Mouse (Mus musculus) urinary bladder, postnatal 0 days (tissue): ENCODE results near the gene Paxx. TPM values are rescaled to one million over a fixed set of nuclear protein-coding genes. Genes with fewer than 3 reads are reported as not detected.

Experiments used
- microRNA-seq: library from miRNA; unstranded; fragments of <30 nt; microRNA quantifications from one replicate; pipeline ENCODE4, GENCODE M21; 2016
- polyA plus RNA-seq: library from polyadenylated mRNA; unstranded; fragments of >200 nt; fragmentation: Nextera tagmentation; extraction: Ambion mirVana; gene quantifications from 2 replicates; pipeline ENCODE4 v1.2.1, GENCODE M21; 2015

Paxx gene
- polyA plus RNA-seq = 34.9 and 35.2 TPM in 2 replicates

DNA sequence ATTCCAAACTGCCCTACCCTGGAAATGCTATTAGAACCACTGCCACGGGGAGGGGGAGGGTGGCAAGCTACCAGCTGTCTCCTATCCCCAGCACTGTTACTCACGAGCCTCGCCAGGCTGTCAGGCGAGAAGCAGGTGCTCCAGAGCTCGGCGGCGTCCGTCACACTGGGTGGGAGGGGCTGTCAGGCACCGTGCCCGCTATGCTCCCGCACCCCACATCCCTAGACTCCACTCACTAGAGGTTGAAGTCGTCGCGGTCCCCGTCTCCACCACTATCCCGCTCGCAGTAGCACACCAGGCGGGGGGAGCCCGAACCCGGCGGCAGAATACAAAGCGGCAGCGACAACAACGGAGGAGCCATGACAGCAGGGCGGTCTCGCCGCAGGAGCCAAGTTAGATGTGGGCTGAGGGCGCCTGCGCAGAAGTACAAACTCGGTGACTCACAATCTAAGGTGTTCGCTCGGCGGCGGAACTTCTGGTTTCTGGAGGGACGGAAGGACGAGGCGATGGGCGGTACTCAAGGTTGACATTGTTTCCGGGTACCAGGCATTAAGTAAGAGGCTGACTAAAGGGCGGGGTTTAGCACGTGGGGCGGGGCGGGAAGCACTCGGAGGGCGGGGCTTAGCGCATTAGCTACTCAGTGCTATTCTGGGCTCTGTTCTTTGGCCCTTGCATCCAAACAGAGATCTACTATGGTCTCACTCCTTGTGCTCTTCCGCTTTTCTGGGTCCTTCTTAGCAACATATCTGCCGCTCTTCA lies at the start of gene Paxx:
Paxx (minus strand) TSS at position 544 of the 759 bp plus-strand sequence.

DNA sequence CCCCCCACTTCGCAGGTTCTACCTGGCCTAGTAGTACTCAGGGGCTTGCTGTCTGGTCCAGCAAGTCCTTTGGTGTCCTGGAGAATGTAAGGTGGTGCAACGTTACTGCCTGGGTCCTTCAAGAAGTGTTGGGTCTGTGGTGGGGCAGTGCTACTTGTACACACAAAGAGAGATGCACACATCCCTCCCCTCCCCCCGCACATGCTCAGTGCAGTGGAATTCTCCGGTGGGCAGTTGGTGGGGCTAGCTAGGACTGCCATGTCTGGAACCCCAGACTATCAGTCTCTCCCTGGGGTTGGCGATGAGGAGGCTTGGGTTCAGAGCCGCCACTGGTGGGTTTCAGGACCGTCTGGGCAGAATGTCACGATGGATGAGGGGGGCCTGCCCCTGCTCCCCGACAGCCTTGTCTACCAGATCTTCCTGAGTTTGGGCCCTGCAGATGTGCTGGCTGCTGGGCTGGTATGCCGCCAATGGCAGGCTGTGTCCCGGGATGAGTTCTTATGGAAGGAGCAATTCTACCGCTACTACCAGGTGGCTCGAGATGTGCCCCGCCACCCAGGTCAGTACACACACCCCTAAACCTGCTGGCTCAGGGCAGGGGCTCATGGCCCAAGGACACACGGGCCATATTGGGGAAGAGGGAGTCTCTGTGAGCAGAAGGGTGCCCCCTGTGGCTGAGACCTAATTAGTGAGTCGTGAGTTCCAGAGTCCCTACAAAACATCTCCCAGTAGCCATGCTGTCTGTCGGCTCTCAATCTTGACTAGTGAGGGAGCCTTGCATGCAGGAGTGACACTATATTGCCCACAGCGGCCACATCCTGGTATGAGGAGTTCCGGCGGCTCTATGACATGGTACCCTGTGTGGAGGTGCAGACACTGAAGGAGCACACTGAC lies 40.9 kb upstream of the Paxx start, which contains the start of gene C8g:
C8g (minus strand) TSS at position 127 of the 894 bp plus-strand sequence.

GRCm38 (mm10) chr2:25500576-25501405 lies 39.9 kb upstream of the Paxx start, which contains the start of gene Fbxw5:
Fbxw5 (plus strand) TSS chr2:25500750.

GRCm38 (mm10) chr2:25493476-25493961 lies 32.6 kb upstream of the Paxx start, which contains the start of gene Lcn12:
Lcn12 (minus strand) TSS chr2:25493911.

GRCm38 (mm10) chr2:25469969-25470368 lies 9.1 kb upstream of the Paxx start, which contains the start of gene Ptgds:
Ptgds (minus strand) TSS chr2:25470046.

DNA sequence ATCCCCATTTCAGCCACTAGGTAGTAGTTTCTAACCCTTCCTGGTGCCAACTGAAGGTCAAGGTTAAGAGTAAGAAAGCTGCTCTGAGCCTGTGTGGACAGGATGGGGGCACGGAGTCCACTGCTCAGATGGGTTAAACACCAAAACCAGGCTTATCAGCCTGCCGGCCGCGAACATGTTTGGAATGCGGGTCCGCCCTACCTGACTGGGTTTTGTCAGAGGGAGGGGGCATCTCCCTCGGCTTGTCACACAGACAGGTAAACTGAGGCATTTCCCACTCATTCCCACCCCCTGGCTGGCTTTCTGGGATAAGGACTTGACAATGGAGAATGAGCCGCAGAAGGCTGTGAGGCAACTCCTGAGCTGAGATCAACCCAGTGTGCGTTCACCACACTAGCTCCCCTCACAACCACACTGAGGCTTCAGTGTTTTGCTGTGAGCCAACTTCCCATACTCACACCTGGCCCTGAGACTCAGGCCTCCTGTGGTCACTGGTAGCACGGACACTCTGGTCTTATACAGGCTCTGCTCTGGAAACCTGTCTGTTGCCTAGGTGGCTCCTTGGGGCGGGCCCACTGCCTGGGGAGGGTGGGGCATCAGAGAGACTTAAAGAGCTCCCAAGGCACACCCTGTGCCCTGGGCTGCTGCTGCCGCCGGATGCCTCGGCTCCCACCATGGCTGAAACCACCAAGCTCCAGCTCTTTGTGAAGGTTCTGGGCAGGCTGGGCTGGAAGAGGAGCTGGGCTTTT lies 4.5 kb downstream of the Paxx start, which contains the start of gene Clic3:
Clic3 (plus strand) TSS at position 634 of the 749 bp plus-strand sequence.

DNA sequence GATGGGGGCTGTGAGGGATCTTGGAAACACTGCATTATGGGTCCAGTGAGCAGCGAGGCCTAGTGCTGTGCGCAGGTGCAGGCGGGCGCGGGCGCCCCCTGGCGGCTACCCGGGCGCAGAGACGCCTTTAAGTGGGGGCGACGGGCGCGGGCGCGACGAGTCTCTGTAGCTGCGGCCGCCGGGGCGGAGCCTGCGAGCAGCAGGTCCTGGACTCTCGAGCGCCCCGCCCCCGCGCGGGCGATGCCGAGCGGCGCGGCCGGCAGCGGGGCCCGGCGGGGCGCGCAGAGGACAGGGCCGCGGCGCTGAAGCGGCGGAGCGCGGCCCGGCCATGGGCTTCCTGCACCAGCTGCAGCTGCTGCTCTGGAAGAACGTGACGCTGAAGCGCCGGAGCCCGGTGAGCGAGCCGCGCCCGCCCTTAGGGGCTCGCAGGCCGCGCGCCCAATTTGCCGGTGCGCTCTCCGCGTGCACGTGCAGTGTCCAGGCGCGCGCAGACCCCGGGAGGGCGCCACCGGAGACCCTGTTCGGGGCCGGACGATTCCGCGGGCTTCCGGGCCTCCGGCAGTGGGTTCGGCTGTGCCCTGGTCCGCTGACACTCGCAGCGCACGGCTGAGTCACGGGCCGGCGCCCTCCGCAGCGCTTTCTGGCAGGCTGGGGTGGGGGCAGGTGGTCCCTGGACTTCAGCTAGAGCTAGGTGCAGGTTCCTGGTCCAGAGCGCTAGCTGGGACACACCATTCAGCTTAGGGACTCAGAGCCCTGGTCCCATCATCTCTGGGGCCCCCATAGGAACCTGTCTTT lies 32.3 kb downstream of the Paxx start, which contains the start of gene Abca2:
Abca2 (plus strand) TSS at position 262 of the 795 bp plus-strand sequence.

DNA sequence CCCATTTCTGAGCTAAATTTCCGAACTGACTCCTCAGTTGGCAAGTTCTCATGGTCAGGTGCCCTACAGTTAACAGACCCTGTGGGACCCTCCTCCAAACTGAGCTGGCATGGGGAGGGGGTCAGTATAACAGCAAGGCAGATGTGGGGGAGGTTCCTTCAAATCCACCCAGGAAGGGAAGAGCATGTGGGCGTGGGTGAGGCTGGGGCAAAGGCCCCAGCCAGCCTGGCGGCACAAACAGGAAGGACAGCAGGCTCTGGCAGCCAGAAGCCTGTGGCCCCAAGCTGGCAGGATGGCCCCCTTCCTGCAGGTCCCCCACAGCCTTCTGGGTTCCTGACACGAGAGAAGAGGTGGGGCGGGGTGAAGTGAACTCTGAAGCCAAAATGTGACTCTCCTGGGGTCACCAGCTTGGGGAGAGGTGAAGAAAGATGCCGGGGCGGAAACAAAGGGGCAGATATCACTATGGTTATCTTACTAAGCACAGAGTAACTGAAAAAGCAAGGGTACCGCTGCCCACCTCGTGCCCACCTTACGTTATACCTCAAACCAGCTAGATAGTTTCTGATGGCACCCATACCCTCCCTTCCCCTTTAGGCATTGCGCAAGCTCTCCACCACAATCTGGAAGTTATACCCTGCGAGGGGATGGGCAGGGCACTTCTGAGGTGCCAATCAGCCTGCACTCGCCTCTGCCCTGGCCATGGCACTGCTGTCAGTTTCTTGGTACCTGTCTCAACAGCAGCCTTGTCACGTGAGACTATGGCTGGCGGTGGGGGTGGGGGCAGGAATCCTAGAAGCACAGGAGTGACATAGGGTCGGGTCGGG lies 38.1 kb downstream of the Paxx start, which contains the start of gene Fut7:
Fut7 (plus strand) TSS at position 681 of the 824 bp plus-strand sequence.

Small RNAs within 50 kb of the gene (microRNA-seq; reads per million reads assigned to microRNA genes)
- not detected for gene Mir3087

Other genes with a start within 250 kb of the Paxx start
- 52.2 and 57.0 TPM in 2 replicates for gene Nelfb, start 249.6 kb downstream of the Paxx start, polyA plus RNA-seq
- gene Stpg3, start 246.5 kb downstream of the Paxx start, polyA plus RNA-seq = not detected in 2 replicates
- gene Fam166a, start 242.3 kb downstream of the Paxx start, polyA plus RNA-seq = not detected in 2 replicates
- gene Tubb4b, start 236.4 kb downstream of the Paxx start, polyA plus RNA-seq = 397 and 469 TPM in 2 replicates
- gene Slc34a3, start 226.7 kb downstream of the Paxx start, polyA plus RNA-seq = not detected in 2 replicates
- gene Rnf224, start 224.3 kb downstream of the Paxx start, polyA plus RNA-seq = 0.10 TPM in 1 of 2 replicates, not detected in the other
- gene Rnf208, start 218.8 kb downstream of the Paxx start, polyA plus RNA-seq = 6.1 and 6.2 TPM in 2 replicates
- 10.0 and 10.6 TPM in 2 replicates for gene Cysrt1, start 218.6 kb downstream of the Paxx start, polyA plus RNA-seq
- 7.6 and 8.0 TPM in 2 replicates for gene AL732309.1, start 214.2 kb downstream of the Paxx start, polyA plus RNA-seq
- gene Tmem203, start 205.7 kb downstream of the Paxx start, polyA plus RNA-seq = 35.6 and 37.6 TPM in 2 replicates
- 6.5 and 7.2 TPM in 2 replicates for gene Tprn, start 198.5 kb downstream of the Paxx start, polyA plus RNA-seq
- 137 and 141 TPM in 2 replicates for gene Ssna1, start 188.7 kb downstream of the Paxx start, polyA plus RNA-seq
- 88.7 and 91.4 TPM in 2 replicates for gene Anapc2, start 188.6 kb downstream of the Paxx start, polyA plus RNA-seq
- not detected in 2 replicates for gene Tmem210, start 172.9 kb downstream of the Paxx start, polyA plus RNA-seq
- gene Lrrc26, start 171.2 kb downstream of the Paxx start, polyA plus RNA-seq = 0.97 and 0.98 TPM in 2 replicates
- 2.3 and 3.2 TPM in 2 replicates for gene Grin1, start 141.9 kb downstream of the Paxx start, polyA plus RNA-seq
- 32.5 and 37.0 TPM in 2 replicates for gene Man1b1, start 128.8 kb downstream of the Paxx start, polyA plus RNA-seq
- 13.1 and 14.8 TPM in 2 replicates for gene Dpp7, start 104.7 kb downstream of the Paxx start, polyA plus RNA-seq
- 34.1 and 37.0 TPM in 2 replicates for gene Uap1l1, start 95.4 kb downstream of the Paxx start, polyA plus RNA-seq
- gene Sapcd2, start 88.8 kb downstream of the Paxx start, polyA plus RNA-seq = 5.6 and 5.9 TPM in 2 replicates
- gene Entpd2, start 65.2 kb downstream of the Paxx start, polyA plus RNA-seq = 38.2 and 39.1 TPM in 2 replicates
- gene Npdc1, start 61.7 kb downstream of the Paxx start, polyA plus RNA-seq = 58.9 and 59.9 TPM in 2 replicates
- 0.08 TPM in 1 of 2 replicates, not detected in the other for gene Fut7, start 37.8 kb downstream of the Paxx start, polyA plus RNA-seq
- gene Abca2, start 32.4 kb downstream of the Paxx start, polyA plus RNA-seq = 1.5 and 1.6 TPM in 2 replicates
- gene Clic3, start 4.3 kb downstream of the Paxx start, polyA plus RNA-seq = 10.4 and 12.0 TPM in 2 replicates
- gene Ptgds, start 9.0 kb upstream of the Paxx start, polyA plus RNA-seq = 0.47 and 0.68 TPM in 2 replicates
- not detected in 2 replicates for gene Lcn12, start 32.8 kb upstream of the Paxx start, polyA plus RNA-seq
- 68.9 and 70.0 TPM in 2 replicates for gene Fbxw5, start 39.7 kb upstream of the Paxx start, polyA plus RNA-seq
- 1.8 and 3.6 TPM in 2 replicates for gene C8g, start 40.6 kb upstream of the Paxx start, polyA plus RNA-seq
- 15.1 and 15.8 TPM in 2 replicates for gene Traf2, start 85.8 kb upstream of the Paxx start, polyA plus RNA-seq
- 285 and 297 TPM in 2 replicates for gene Edf1, start 96.8 kb upstream of the Paxx start, polyA plus RNA-seq
- gene Mamdc4, start 113.8 kb upstream of the Paxx start, polyA plus RNA-seq = 0.19 and 1.1 TPM in 2 replicates
- 78.4 and 95.7 TPM in 2 replicates for gene Phpt1, start 114.1 kb upstream of the Paxx start, polyA plus RNA-seq
- 0.05 TPM in 1 of 2 replicates, not detected in the other for gene Ajm1, start 120.7 kb upstream of the Paxx start, polyA plus RNA-seq
- 31.5 and 33.2 TPM in 2 replicates for gene Rabl6, start 147.4 kb upstream of the Paxx start, polyA plus RNA-seq
- 0.23 and 0.37 TPM in 2 replicates for gene Ccdc183, start 156.6 kb upstream of the Paxx start, polyA plus RNA-seq
- 61.4 and 62.3 TPM in 2 replicates for gene Tmem141, start 160.9 kb upstream of the Paxx start, polyA plus RNA-seq
- gene Fcna, start 166.9 kb upstream of the Paxx start, polyA plus RNA-seq = 55.5 and 333 TPM in 2 replicates
- gene Lcn8, start 192.0 kb upstream of the Paxx start, polyA plus RNA-seq = 1.5 and 2.1 TPM in 2 replicates
- not detected in 2 replicates for gene Lcn5, start 196.9 kb upstream of the Paxx start, polyA plus RNA-seq
- 0.34 and 0.50 TPM in 2 replicates for gene Lcn6, start 215.7 kb upstream of the Paxx start, polyA plus RNA-seq
- 0.57 and 0.71 TPM in 2 replicates for gene Lcn10, start 221.6 kb upstream of the Paxx start, polyA plus RNA-seq
- not detected in 2 replicates for gene Obp2a, start 238.9 kb upstream of the Paxx start, polyA plus RNA-seq
- gene Bmyc, start 245.6 kb upstream of the Paxx start, polyA plus RNA-seq = 61.4 and 71.3 TPM in 2 replicates